9 mouse cellular contexts compared by ENCODE assay signal in the genomic region with DNA sequence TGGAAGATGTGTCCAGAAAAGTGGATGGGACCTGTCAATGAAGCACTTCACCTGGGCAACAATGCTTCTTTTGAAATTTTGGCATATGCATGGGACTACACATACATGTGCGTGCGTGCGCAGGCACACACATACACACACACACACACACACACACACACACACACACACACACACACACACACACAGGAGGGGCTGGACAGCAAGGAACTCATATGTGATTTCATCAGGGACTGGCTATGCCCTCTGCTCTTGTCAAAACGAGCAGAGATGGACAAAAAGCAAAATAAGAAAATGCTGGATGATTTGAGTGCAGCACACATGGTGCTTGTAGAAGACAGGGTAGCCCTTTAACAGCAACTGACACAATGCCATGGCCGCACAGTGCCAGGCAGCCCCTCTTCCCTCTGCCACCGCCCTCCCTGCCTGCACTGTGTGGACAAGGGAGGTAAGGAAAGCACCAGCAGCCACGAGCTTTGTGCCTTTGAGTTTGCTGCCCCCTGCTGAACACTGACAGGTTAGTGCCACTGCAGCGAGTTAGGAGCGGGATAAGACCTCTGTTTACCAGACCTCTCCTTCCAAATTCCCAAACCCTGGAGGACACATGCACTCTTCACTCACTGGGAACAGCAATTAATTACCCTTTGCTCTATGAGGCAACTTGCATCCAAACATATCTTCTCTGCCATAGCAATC. TPM values are rescaled to one million over a fixed set of nuclear protein-coding genes. Genes with fewer than 3 reads are reported as not detected.
A peak's percentile ranks its signal among the peaks of the same experiment; 100 is the strongest.
DNase-seq lines count a peak whose midpoint lies in the region; ATAC-seq and TF ChIP-seq lines count a peak whose summit lies in the region.
"Had no signal": no experiment of that assay in that cellular context is flagged by ENCODE, and none has a peak within 500 bp of the region (broad histone marks: within the 10 kb centered on the region; RNA-seq: fewer than 3 reads in every experiment).

No protein-coding gene starts in this region.

- WGBS in forebrain, embryonic 10.5 days, result 52% methylated on average over 9 of the region's 9 CpGs
- 53% methylated on average over 9 of the region's 9 CpGs for WGBS in hindbrain, embryonic 10.5 days
- WGBS in lung, adult 2 months, result 56% methylated on average over 9 of the region's 9 CpGs

- no peak for TF ChIP-seq POLR2A in lung, adult 2 months (IDR thresholded peaks at IDR 0.05; ENCODE audit: borderline replicate concordance, extremely low read depth, low read depth, low read length)

- peaks cover 74% of the 10 kb centered on the region for H3K36me3 ChIP-seq in forebrain, embryonic 10.5 days (replicated peaks)
- H3K36me3 ChIP-seq in hindbrain, embryonic 10.5 days, result peaks cover 68% of the 10 kb centered on the region

- no peaks in the 10 kb centered on the region for H3K27me3 ChIP-seq in forebrain, embryonic 10.5 days (ENCODE audit: poor library complexity, severe bottlenecking)
- H3K27me3 ChIP-seq in hindbrain, embryonic 10.5 days (ENCODE audit: insufficient read depth, poor library complexity, severe bottlenecking), result no peaks in the 10 kb centered on the region

- DNase-seq in Muller cell, postnatal 12 days (ENCODE audit: inconsistent ontology term), result peak; percentile 42
- DNase-seq in c-Kit-positive CD71-positive TER-119-negative erythroid progenitor cells, embryonic 14.5 days (ENCODE audit: low read depth), result peak; percentile 20
- peak; percentile 66 for DNase-seq in forebrain, embryonic 10.5 days (ENCODE audit: extremely low spot score, low spot score)
- peak; percentile 75 for DNase-seq in hindbrain, embryonic 10.5 days (ENCODE audit: low spot score)
- peak; percentile 50 to 77 for DNase-seq in layer of hippocampus, adult 8-10 months (ENCODE audit: low spot score in 2 of 2)
- peak; percentile 60 for DNase-seq in lung, adult 2 months
- peak; percentile 61 for DNase-seq in ovary, postnatal 36 days (ENCODE audit: low spot score)

- ATAC-seq in erythroblast, adult 5-6 weeks (replicated peaks; ENCODE audit: low FRiP score, poor library complexity, severe bottlenecking), result no peak

- H3K27ac ChIP-seq in forebrain, embryonic 10.5 days, result no peak overlapping the region
- no peak overlapping the region for H3K27ac ChIP-seq in hindbrain, embryonic 10.5 days

- H3K4me3 ChIP-seq in forebrain, embryonic 10.5 days, result no peak overlapping the region
- H3K4me3 ChIP-seq in hindbrain, embryonic 10.5 days, result no peak overlapping the region
- H3K4me3 ChIP-seq in lung, adult 2 months (replicated peaks; ENCODE audit: extremely low read depth, low read depth, low read length), result no peak overlapping the region
- H3K4me3 ChIP-seq: myocyte had no signal

- no peaks in the 10 kb centered on the region for H3K9me3 ChIP-seq in forebrain, embryonic 10.5 days
- no peaks in the 10 kb centered on the region for H3K9me3 ChIP-seq in hindbrain, embryonic 10.5 days

- no peaks in the 10 kb centered on the region for H3K4me1 ChIP-seq in forebrain, embryonic 10.5 days
- no peaks in the 10 kb centered on the region for H3K4me1 ChIP-seq in hindbrain, embryonic 10.5 days (replicated peaks)
- 0 out of 2 replicates have a peak, but pooled peaks cover 2% of the 10 kb centered on the region for H3K4me1 ChIP-seq in lung, adult 2 months (ENCODE audit: control insufficient read depth, insufficient read depth, low read length)

- TF ChIP-seq CTCF in lung, adult 2 months (IDR thresholded peaks at IDR 0.05; ENCODE audit: insufficient read depth, low read length), result peak; percentile 87

RNA-seq across cellular contexts. Expression of a gene that starts 32.7 kb away (rescaled TPM):
- polyA plus RNA-seq in forebrain, embryonic 10.5 days (2016; fragmentation: Nextera tagmentation; extraction: Ambion mirVana), result 13.2 and 13.6 TPM in 2 replicates
- polyA plus RNA-seq in hindbrain, embryonic 10.5 days (2016; fragmentation: Nextera tagmentation; extraction: Ambion mirVana), result 14.4 and 16.3 TPM in 2 replicates
- total RNA-seq in layer of hippocampus, adult 8-10 months (2022), result 10 to 100 TPM; 40.2 to 44.5 (median 41.7) TPM
- 28.5 and 30.6 TPM in 2 replicates for polyA plus RNA-seq in lung, adult 2 months (2012; rRNA removed)
- 6.9 and 8.5 TPM in 2 replicates for total RNA-seq in erythroblast, adult 5-6 weeks (2015; ENCODE audit: low replicate concordance)
- total RNA-seq in erythroblast, adult 5-6 weeks (2017; ENCODE audit: low replicate concordance), result 3.5 and 5.4 TPM in 2 replicates

RNA-seq across cellular contexts. Expression of a gene that starts 32.7 kb away (rescaled TPM):
- 40.5 and 44.1 TPM in 2 replicates for polyA plus RNA-seq in forebrain, embryonic 10.5 days (2016; fragmentation: Nextera tagmentation; extraction: Ambion mirVana)
- polyA plus RNA-seq in hindbrain, embryonic 10.5 days (2016; fragmentation: Nextera tagmentation; extraction: Ambion mirVana), result 34.9 and 42.1 TPM in 2 replicates
- total RNA-seq in layer of hippocampus, adult 8-10 months (2022), result 10 to 100 TPM; 23.2 to 25.6 (median 24.2) TPM
- 4.3 and 6.6 TPM in 2 replicates for polyA plus RNA-seq in lung, adult 2 months (2012; rRNA removed)
- 2.5 and 6.5 TPM in 2 replicates for total RNA-seq in erythroblast, adult 5-6 weeks (2015; ENCODE audit: low replicate concordance)
- 3.5 and 5.0 TPM in 2 replicates for total RNA-seq in erythroblast, adult 5-6 weeks (2017; ENCODE audit: low replicate concordance)

Comparison
In these comparisons a context has a peak if more than half of its experiments do, and no peak if none do; other contexts are left out.
1. DNase-seq: peak in every context shown above with its lines; median percentile 75 in hindbrain, embryonic 10.5 days; 66 in forebrain, embryonic 10.5 days; 64 in layer of hippocampus, adult 8-10 months; 61 in ovary, postnatal 36 days; 60 in lung, adult 2 months; 42 in Muller cell, postnatal 12 days; 20 in c-Kit-positive CD71-positive TER-119-negative erythroid progenitor cells, embryonic 14.5 days.